Mouse (Mus musculus) gastrocnemius, adult 2 months (tissue): ENCODE measurements around the gene Map4k3. TPM values are rescaled to one million over a fixed set of nuclear protein-coding genes. Genes with fewer than 3 reads are reported as not detected.

Experiments
- DNase-seq: peaks from one replicate; pipeline ENCODE4 v3.0.0; 2022
- H3K27ac ChIP-seq: fragments of 200-600 bp; 2 replicates; pipeline ENCODE4 v1.8.1; 2022; ENCODE audit warnings: mild to moderate bottlenecking
- H3K4me3 ChIP-seq: fragments of 200-600 bp; 2 replicates; pipeline ENCODE4 v1.8.1; 2022; ENCODE audit warnings: mild to moderate bottlenecking, moderate library complexity
- CTCF ChIP-seq: fragments of 200-600 bp; IDR thresholded peaks from 2 replicates; pipeline ENCODE4 v1.8.1; 2022; ENCODE audit warnings: antibody characterized with exemption, mild to moderate bottlenecking, moderate library complexity
- intact Hi-C: fragments of 180-260 bp; cut with DNase I; formaldehyde crosslinking; loops from one replicate; pipeline ENCODE4 v1.15.1; 2025
- total RNA-seq, 2 experiments: library from RNA; stranded (reverse); gene quantifications; 2 replicates each; pipeline ENCODE4 v1.2.3; 2021

Map4k3 gene
- total RNA-seq, 2 experiments from 2014 or later, result 11.9 to 17.5 TPM

GRCm38 (mm10) chr17:80723092-80723491 is 5.2 kb downstream of the Map4k3 start:
- Histone ChIP-seq H3K27ac (no peak overlapping the region), H3K4me3 (peak overlapping the region; percentile 11; the same call in 1 of the 2 replicates)
- no peak for DNase-seq
- intact Hi-C loops, result no loop called here
- peak; percentile 28; the same call in 1 of the 2 replicates for TF ChIP-seq CTCF

DNA sequence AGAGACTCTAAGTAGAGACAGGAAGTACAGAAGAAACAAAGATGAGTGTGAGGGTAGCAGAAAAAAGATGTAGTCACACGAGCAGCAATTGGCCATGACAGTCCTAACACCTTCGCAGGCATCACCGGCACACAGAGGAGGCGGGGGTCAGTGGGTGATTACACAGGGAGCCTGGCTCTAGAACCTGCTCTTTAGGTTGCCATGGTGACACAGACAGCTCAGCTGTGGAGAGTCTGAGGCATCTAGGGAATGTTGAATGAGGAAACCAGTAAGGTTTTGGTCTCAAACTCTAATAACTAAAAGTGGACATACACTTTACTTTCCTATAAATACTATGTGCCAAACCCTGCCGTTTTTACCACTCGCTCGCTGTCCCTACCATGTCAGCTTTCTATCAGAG is 6.6 kb downstream of the Map4k3 start:
- no peak for TF ChIP-seq CTCF
- intact Hi-C loops, result no loop called here
- Histone ChIP-seq H3K4me3 (peak overlapping the region; percentile 8; the same call in 1 of the 2 replicates), H3K27ac (0 out of 2 replicates have a peak overlapping the region, but pooled peaks have one; percentile 16)
- DNase-seq, result no peak

DNA sequence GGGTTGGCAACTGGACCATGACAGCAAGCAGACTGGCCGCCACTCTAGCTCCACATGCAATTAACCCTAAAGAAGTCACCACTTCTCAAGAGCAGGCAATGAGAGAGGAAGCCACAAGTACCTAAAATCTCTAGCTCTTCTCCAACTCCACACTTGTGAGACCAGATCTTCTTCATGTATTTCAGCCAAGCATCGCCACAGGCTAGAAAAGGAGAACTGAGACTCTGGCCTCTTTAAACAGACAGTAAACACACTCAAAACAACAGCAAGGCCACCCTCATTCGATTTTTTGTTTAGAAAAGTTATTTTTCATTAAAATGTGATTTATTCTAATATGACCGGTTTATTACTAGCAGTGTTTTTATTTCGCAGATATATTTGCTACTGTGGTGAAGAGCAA is 9.0 kb downstream of the Map4k3 start:
- Histone ChIP-seq H3K4me3 (no peak overlapping the region), H3K27ac (peak overlapping the region; percentile 60; the same call in 1 of the 2 replicates)
- intact Hi-C loops, result no loop called here
- no peak for DNase-seq
- no peak for TF ChIP-seq CTCF

DNA sequence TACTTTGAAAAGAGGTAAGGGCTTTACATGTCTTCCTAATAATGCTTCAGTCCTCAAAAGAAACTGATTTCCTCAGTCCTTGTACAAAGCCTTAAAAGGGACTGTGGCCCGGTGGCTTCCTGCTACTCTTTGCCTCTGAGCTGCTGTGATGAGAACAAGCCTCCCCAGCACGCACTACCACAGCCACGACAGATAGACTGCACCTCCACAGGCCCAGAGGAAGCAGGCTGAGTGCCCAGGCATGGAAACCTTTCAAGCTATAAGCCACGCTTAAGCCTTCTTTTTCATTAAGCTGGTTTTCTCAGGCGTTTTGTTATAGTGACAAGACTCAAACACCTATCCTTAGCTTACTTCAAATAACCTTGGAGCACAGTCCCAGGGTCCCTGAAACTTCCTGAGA is 10.0 kb downstream of the Map4k3 start:
- intact Hi-C loops, result no loop called here
- no peak for DNase-seq

GRCm38 (mm10) chr17:80713588-80713987 is 14.7 kb downstream of the Map4k3 start:
- TF ChIP-seq CTCF, result no peak
- intact Hi-C loops, result no loop called here
- Histone ChIP-seq H3K4me3 (no peak overlapping the region), H3K27ac (no peak overlapping the region)
- no peak for DNase-seq

More for the DNA sequence above, 10.0 kb downstream of the Map4k3 start:
- Histone ChIP-seq H3K27ac (peak overlapping the region; percentile 70), H3K4me3 (peak overlapping the region; percentile 16; the same call in 1 of the 2 replicates)
- no peak for TF ChIP-seq CTCF

GRCm38 (mm10) chr17:80709921-80710838 is 18.1 kb downstream of the Map4k3 start:
- intact Hi-C loops, result no loop called here
- peak; percentile 44 for DNase-seq
- Histone ChIP-seq H3K4me3 (peak overlapping the region; percentile 52), H3K27ac (peak overlapping the region; percentile 61)
- no peak for TF ChIP-seq CTCF

GRCm38 (mm10) chr17:80708803-80709202 is 19.5 kb downstream of the Map4k3 start:
- no peak for TF ChIP-seq CTCF
- peak overlapping the region; percentile 38; the same call in 1 of the 2 replicates for H3K27ac ChIP-seq

DNA sequence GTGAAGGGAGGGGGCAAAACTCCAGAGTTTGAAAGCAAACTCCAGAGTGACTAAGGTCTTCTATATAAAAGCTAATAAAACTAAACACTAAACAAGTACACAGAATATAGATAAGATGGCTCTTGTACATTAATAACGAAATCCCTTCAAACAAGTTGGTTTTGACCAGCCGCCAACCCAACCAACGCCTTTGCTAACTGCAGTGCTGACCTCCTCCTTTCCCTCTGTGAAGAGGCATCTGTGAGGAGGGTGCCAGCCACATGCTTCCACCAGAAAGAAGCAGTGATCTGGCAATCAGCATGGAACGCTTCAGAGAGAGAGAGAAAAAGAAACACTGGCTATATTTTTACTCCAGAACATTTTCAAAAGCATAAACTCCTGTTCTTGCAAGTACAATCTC is 21.1 kb downstream of the Map4k3 start:
- no peak for TF ChIP-seq CTCF
- Histone ChIP-seq H3K4me3 (no peak overlapping the region), H3K27ac (no peak overlapping the region)
- intact Hi-C loops, result no loop called here
- DNase-seq, result peak; percentile 38

More at GRCm38 (mm10) chr17:80708803-80709202, 19.5 kb downstream of the Map4k3 start:
- DNase-seq, result no peak
- H3K4me3 ChIP-seq, result no peak overlapping the region
- intact Hi-C loops, result no loop called here

DNA sequence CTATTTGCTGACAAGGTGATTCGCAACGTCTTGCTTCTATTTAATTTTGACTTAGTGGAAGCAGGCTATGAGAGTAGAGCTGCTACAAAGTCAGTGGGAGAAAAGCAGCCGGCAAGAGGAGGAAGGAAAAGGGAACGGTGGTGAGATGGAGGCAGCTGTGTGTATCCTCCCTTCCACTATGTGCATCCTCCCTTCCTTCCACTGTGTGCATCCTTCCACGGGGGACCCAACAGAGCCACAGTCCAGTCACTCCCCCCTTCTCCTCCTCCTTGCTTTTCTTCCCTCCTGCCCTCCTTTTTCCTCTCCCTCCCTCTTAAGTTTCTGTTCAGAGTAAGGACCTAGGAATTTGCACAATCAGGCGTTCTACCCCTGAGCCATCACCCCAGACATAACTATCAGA is 21.7 kb downstream of the Map4k3 start:
- intact Hi-C loops, result no loop called here
- TF ChIP-seq CTCF, result no peak
- Histone ChIP-seq H3K4me3 (no peak overlapping the region), H3K27ac (no peak overlapping the region)
- no peak for DNase-seq

DNA sequence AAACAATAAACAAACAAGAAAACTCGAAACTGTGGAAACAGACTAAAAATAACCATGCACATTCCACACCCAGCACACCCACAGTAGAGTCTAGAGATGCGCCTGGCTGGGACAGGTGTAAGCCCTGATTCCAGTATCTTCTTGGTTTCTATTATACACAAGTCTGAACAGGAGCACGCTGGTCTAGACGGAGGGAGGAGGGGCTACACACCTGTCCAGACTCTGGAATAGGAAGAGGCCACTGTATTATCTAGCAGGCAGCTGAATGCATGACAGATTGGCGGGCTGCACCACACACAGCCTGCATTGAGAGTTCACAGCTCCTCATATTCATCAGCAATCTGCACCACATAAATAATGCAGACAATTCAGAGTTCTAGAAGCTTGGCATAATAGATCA is 26.6 kb downstream of the Map4k3 start:
- intact Hi-C loops, result no loop called here
- no peak overlapping the region for H3K27ac ChIP-seq
- no peak for TF ChIP-seq CTCF
- no peak for DNase-seq
- H3K4me3 ChIP-seq, result no peak overlapping the region

DNA sequence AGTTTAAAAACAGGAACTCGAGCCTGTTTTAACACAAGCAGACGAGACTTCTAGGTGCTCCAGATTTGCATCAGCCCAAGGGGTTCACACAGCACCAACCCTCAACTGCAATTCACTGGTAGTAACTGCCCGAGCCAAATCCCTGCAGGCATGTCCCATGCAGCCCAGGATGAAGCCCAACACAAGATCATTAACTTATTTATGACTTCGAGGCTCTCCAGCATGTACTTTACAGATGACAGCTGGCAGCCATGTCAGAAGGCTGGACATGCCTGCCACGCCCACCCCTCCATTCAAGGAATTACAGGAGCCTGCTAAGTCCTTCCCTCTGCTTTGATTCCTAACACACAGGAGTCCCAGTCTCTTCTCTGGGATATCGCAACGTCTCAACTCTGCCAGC is 29.4 kb downstream of the Map4k3 start:
- intact Hi-C loops, result no loop called here
- no peak for TF ChIP-seq CTCF
- DNase-seq, result no peak
- Histone ChIP-seq H3K4me3 (no peak overlapping the region), H3K27ac (no peak overlapping the region)

DNA sequence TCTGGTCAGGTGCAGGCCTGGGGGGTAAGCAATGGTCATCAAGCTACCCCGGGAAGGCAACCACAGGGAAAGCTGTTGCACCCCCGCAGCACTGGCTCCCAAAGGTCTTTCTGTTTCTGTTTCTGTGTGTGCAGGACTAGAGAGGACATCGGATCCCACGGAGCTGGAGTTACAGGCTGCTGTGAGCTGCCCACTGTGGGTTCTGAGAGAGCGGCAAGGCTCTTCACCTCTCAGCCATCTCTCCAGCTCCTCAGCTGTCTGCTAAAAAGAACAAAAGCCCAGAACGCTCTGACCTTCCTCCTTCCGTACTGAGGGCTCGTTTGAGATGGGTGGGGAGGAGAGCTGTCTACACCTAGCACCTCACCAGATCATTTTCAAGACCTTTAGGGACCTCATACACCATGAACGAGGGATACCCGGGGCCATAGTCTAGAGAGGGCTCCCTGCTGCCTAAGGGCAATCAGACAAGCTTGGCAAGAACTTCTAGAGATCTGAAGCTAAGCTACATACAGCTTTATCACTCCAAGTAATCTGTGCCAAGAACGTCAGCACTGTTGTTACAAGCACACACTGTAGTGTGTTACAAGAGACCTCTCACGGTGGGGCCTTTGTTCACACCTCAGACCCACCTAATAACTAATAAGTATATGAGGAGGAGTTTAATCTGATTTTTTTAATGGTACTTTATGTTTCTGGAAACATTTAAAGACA is 29.9 kb downstream of the Map4k3 start:
- DNase-seq, result no peak
- intact Hi-C loops, result no loop called here
- H3K4me3 ChIP-seq, result peak overlapping the region; percentile 33
- peak overlapping the region; percentile 54; the same call in 1 of the 2 replicates for H3K27ac ChIP-seq
- TF ChIP-seq CTCF, result no peak

- H3K27ac ChIP-seq, result no peak overlapping the region
- TF ChIP-seq CTCF, result no peak
- H3K4me3 ChIP-seq, result no peak overlapping the region
- intact Hi-C loops, result no loop called here
- no peak for DNase-seq
These were observed 31.3 kb downstream of the Map4k3 start for GRCm38 (mm10) chr17:80696956-80697355.
